Mouse (Mus musculus): ENCODE measurements around the gene Ovol2.

DNA sequence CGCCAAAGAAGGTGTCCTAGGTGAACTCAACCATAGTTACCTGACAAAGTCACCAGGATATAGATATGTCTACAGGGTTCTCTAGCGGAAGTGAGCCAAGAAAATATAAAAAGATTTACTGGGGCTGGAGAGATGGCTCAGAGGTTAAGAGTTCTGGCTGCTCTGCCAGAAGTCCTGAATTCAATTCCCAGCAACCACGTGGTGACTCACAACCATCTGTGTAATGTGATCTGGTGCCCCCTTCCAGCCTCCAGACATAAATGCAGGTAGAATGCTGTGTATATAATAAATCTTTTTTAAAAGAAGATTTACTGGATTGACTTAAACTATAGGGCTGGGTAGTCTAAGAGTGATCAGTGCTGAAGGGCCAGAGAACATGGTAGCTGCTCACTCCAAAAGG lies 50.5 kb downstream of the Ovol2 start:
- TF ChIP-seq POLR2A (IDR thresholded peaks at IDR 0.05; ENCODE audit: insufficient read depth, low read depth, low read length) (no peak), CTCF (IDR thresholded peaks at IDR 0.05) (no peak)

Data from heart, adult 2 months (tissue).